Mouse (Mus musculus): ENCODE data around the gene Brsk1. TPM values are rescaled to one million over a fixed set of nuclear protein-coding genes. Genes with fewer than 3 reads are reported as not detected.

The Brsk1 gene
- polyA plus RNA-seq, 1 experiment from 2014 or later: 1.0 TPM

GRCm38 (mm10) chr7:4743354-4743753, 53.0 kb downstream of the Brsk1 start:
- Histone ChIP-seq H3K27ac (ENCODE audit: low read depth, low read length) (peak overlapping the region; percentile 92), H3K4me2 (peak overlapping the region; percentile 81), H3K9ac (ENCODE audit: low read depth, low read length) (peak overlapping the region; percentile 97), H3K4me1 (replicated peaks; ENCODE audit: control insufficient read depth, insufficient read depth, low read length) (peaks cover 66% of the 10 kb centered on the region), H3K27me3 (replicated peaks; ENCODE audit: control insufficient read depth, insufficient read depth, low read length) (no peaks in the 10 kb centered on the region), H3K4me3 (ENCODE audit: low read depth, low read length) (peak overlapping the region; percentile 86), H3K36me3 (ENCODE audit: control insufficient read depth, insufficient read depth, low read length) (peaks cover 29% of the 10 kb centered on the region), H3K9me3 (ENCODE audit: control insufficient read depth, low read length) (no peaks in the 10 kb centered on the region)
- 34% methylated on average over 2 of the region's 2 CpGs for WGBS
- no peak for ATAC-seq (replicated peaks; ENCODE audit: low FRiP score)
- DNase-seq (ENCODE audit: low spot score): no peak

- H3K4me1 ChIP-seq (replicated peaks; ENCODE audit: control insufficient read depth, insufficient read depth, low read length): peaks cover 72% of the 10 kb centered on the region
- peak overlapping the region; percentile 97; the same call in 1 of the 2 replicates for H3K9ac ChIP-seq (ENCODE audit: low read depth, low read length)
- no peaks in the 10 kb centered on the region for H3K9me3 ChIP-seq (ENCODE audit: control insufficient read depth, low read length)
- peak overlapping the region; percentile 17; the same call in 1 of the 2 replicates for H3K4me3 ChIP-seq (ENCODE audit: low read depth, low read length)
- WGBS: 68% methylated on average over 5 of the region's 6 CpGs
- H3K27me3 ChIP-seq (replicated peaks; ENCODE audit: control insufficient read depth, insufficient read depth, low read length): no peaks in the 10 kb centered on the region
- H3K4me2 ChIP-seq: peak overlapping the region; percentile 29; the same call in 1 of the 2 replicates
- peaks cover 32% of the 10 kb centered on the region for H3K36me3 ChIP-seq (ENCODE audit: control insufficient read depth, insufficient read depth, low read length)
- no peak for ATAC-seq (replicated peaks; ENCODE audit: low FRiP score)
- DNase-seq (ENCODE audit: low spot score): no peak
- peak overlapping the region; percentile 92 for H3K27ac ChIP-seq (ENCODE audit: low read depth, low read length)
Observed at GRCm38 (mm10) chr7:4744886-4745285, 54.5 kb downstream of the Brsk1 start.

- no peak for DNase-seq (ENCODE audit: low spot score)
- Histone ChIP-seq H3K27me3 (replicated peaks; ENCODE audit: control insufficient read depth, insufficient read depth, low read length) (no peaks in the 10 kb centered on the region), H3K4me3 (ENCODE audit: low read depth, low read length) (peak overlapping the region; percentile 24; the same call in 1 of the 2 replicates), H3K4me2 (peak overlapping the region; percentile 59), H3K36me3 (ENCODE audit: control insufficient read depth, insufficient read depth, low read length) (peaks cover 32% of the 10 kb centered on the region), H3K4me1 (replicated peaks; ENCODE audit: control insufficient read depth, insufficient read depth, low read length) (peaks cover 75% of the 10 kb centered on the region), H3K9me3 (ENCODE audit: control insufficient read depth, low read length) (no peaks in the 10 kb centered on the region), H3K27ac (ENCODE audit: low read depth, low read length) (peak overlapping the region; percentile 93), H3K9ac (ENCODE audit: low read depth, low read length) (peak overlapping the region; percentile 50)
- no peak for ATAC-seq (replicated peaks; ENCODE audit: low FRiP score)
- 84% methylated on average over 22 of the region's 22 CpGs for WGBS
Observed at GRCm38 (mm10) chr7:4746326-4746980, 56.0 kb downstream of the Brsk1 start.

- peak overlapping the region; percentile 93 for H3K27ac ChIP-seq (ENCODE audit: low read depth, low read length)
- peak overlapping the region; percentile 24 for H3K4me3 ChIP-seq (ENCODE audit: low read depth, low read length)
- H3K36me3 ChIP-seq (ENCODE audit: control insufficient read depth, insufficient read depth, low read length): peaks cover 32% of the 10 kb centered on the region
- WGBS: 45% methylated on average over 9 of the region's 9 CpGs
- peak overlapping the region; percentile 59 for H3K4me2 ChIP-seq
- H3K9me3 ChIP-seq (ENCODE audit: control insufficient read depth, low read length): no peaks in the 10 kb centered on the region
- H3K9ac ChIP-seq (ENCODE audit: low read depth, low read length): peak overlapping the region; percentile 54
- DNase-seq (ENCODE audit: low spot score): no peak
- no peaks in the 10 kb centered on the region for H3K27me3 ChIP-seq (replicated peaks; ENCODE audit: control insufficient read depth, insufficient read depth, low read length)
- ATAC-seq (replicated peaks; ENCODE audit: low FRiP score): peak; percentile 76
- peaks cover 72% of the 10 kb centered on the region for H3K4me1 ChIP-seq (replicated peaks; ENCODE audit: control insufficient read depth, insufficient read depth, low read length)
Observed at GRCm38 (mm10) chr7:4747156-4747899, 56.9 kb downstream of the Brsk1 start.

- Histone ChIP-seq H3K27ac (ENCODE audit: low read depth, low read length) (peak overlapping the region; percentile 93), H3K36me3 (ENCODE audit: control insufficient read depth, insufficient read depth, low read length) (peaks cover 30% of the 10 kb centered on the region)
- 66% methylated on average over 4 of the region's 4 CpGs for WGBS
Observed at GRCm38 (mm10) chr7:4748321-4748720, 57.9 kb downstream of the Brsk1 start.

GRCm38 (mm10) chr7:4749169-4749568, 58.8 kb downstream of the Brsk1 start:
- peak overlapping the region; percentile 93; the same call in 1 of the 2 replicates for H3K27ac ChIP-seq (ENCODE audit: low read depth, low read length)
- no peak overlapping the region for H3K9ac ChIP-seq (ENCODE audit: low read depth, low read length)
- no peaks in the 10 kb centered on the region for H3K9me3 ChIP-seq (ENCODE audit: control insufficient read depth, low read length)
- peaks cover 57% of the 10 kb centered on the region for H3K4me1 ChIP-seq (replicated peaks; ENCODE audit: control insufficient read depth, insufficient read depth, low read length)
- WGBS: 50% methylated on average over 2 of the region's 2 CpGs
- no peak overlapping the region for H3K4me3 ChIP-seq (ENCODE audit: low read depth, low read length)
- DNase-seq (ENCODE audit: low spot score) (no peak), ATAC-seq (replicated peaks; ENCODE audit: low FRiP score) (no peak)
- peaks cover 28% of the 10 kb centered on the region for H3K36me3 ChIP-seq (ENCODE audit: control insufficient read depth, insufficient read depth, low read length)
- no peak overlapping the region for H3K4me2 ChIP-seq
- H3K27me3 ChIP-seq (replicated peaks; ENCODE audit: control insufficient read depth, insufficient read depth, low read length): no peaks in the 10 kb centered on the region

More at GRCm38 (mm10) chr7:4748321-4748720, 57.9 kb downstream of the Brsk1 start:
- Histone ChIP-seq H3K4me1 (replicated peaks; ENCODE audit: control insufficient read depth, insufficient read depth, low read length) (peaks cover 65% of the 10 kb centered on the region), H3K9ac (ENCODE audit: low read depth, low read length) (peak overlapping the region; percentile 54), H3K9me3 (ENCODE audit: control insufficient read depth, low read length) (no peaks in the 10 kb centered on the region), H3K27me3 (replicated peaks; ENCODE audit: control insufficient read depth, insufficient read depth, low read length) (no peaks in the 10 kb centered on the region), H3K4me3 (ENCODE audit: low read depth, low read length) (no peak overlapping the region), H3K4me2 (peak overlapping the region; percentile 33)
- ATAC-seq (replicated peaks; ENCODE audit: low FRiP score) (no peak), DNase-seq (ENCODE audit: low spot score) (no peak)

GRCm38 (mm10) chr7:4751971-4752820, 61.8 kb downstream of the Brsk1 start:
- Histone ChIP-seq H3K27me3 (replicated peaks; ENCODE audit: control insufficient read depth, insufficient read depth, low read length) (no peaks in the 10 kb centered on the region), H3K36me3 (ENCODE audit: control insufficient read depth, insufficient read depth, low read length) (0 out of 2 replicates have a peak, but pooled peaks cover 3% of the 10 kb centered on the region), H3K27ac (ENCODE audit: low read depth, low read length) (peak overlapping the region; percentile 72), H3K4me3 (ENCODE audit: low read depth, low read length) (peak overlapping the region; percentile 60), H3K9ac (ENCODE audit: low read depth, low read length) (peak overlapping the region; percentile 64), H3K4me1 (replicated peaks; ENCODE audit: control insufficient read depth, insufficient read depth, low read length) (peaks cover 29% of the 10 kb centered on the region), H3K4me2 (peak overlapping the region; percentile 69), H3K9me3 (ENCODE audit: control insufficient read depth, low read length) (no peaks in the 10 kb centered on the region)
- 2% methylated on average over 30 of the region's 30 CpGs for WGBS
- ATAC-seq (replicated peaks; ENCODE audit: low FRiP score) (peak; percentile 81), DNase-seq (ENCODE audit: low spot score) (peak; percentile 87)
